8 mouse cellular contexts compared by ENCODE assay signal in the genomic region with DNA sequence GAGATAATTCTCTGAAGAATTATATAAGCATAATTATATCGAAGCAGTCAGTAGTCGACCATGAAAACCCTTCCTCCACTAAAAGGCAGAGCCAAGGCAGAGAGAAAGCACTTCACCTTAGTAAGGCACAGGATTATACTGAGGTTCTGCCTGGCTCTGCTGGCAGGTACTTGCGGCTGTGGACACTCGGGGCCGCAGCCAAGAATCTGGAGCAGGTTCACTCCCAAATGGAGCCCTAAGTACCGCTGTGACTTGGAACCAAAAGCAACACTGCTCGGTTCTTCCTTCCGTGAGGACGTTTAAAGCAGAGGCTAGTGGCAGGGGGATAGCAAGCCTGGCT. TPM values are rescaled to one million over a fixed set of nuclear protein-coding genes. Genes with fewer than 3 reads are reported as not detected.
DNase-seq lines count a peak whose midpoint lies in the region; ATAC-seq and TF ChIP-seq lines count a peak whose summit lies in the region.

No protein-coding gene starts in this region.

- TF ChIP-seq CTCF in cortical plate, adult 2 months (IDR thresholded peaks at IDR 0.05; ENCODE audit: extremely low read depth, insufficient read depth, low read length) = no peak

- peak overlapping the region; percentile 96 for H3K27ac ChIP-seq in heart, embryonic 15.5 days
- peak overlapping the region; percentile 84 for H3K27ac ChIP-seq in cortical plate, adult 2 months (ENCODE audit: insufficient read depth, low read length)
- peak overlapping the region; percentile 88 for H3K27ac ChIP-seq in hindbrain, embryonic 16.5 days (ENCODE audit: low read depth, low read length)

- 2% methylated on average over 9 of the region's 9 CpGs for WGBS in heart, embryonic 15.5 days
- 5% methylated on average over 9 of the region's 9 CpGs for WGBS in hindbrain, embryonic 16.5 days

- peak overlapping the region; percentile 91 for H3K4me3 ChIP-seq in heart, embryonic 15.5 days
- H3K4me3 ChIP-seq in cortical plate, adult 2 months (ENCODE audit: insufficient read depth, low read length) = peak overlapping the region; percentile 53
- H3K4me3 ChIP-seq in hindbrain, embryonic 16.5 days (ENCODE audit: low read length) = peak overlapping the region; percentile 97
- H3K4me3 ChIP-seq in megakaryocyte, embryonic 14.5 days (replicated peaks) = peak overlapping the region; percentile 93

- H3K36me3 ChIP-seq in heart, embryonic 15.5 days = no peaks in the 10 kb centered on the region
- H3K36me3 ChIP-seq in hindbrain, embryonic 16.5 days (ENCODE audit: control insufficient read depth, insufficient read depth, low read length) = no peaks in the 10 kb centered on the region
- peaks cover 13% of the 10 kb centered on the region for H3K36me3 ChIP-seq in megakaryocyte, embryonic 14.5 days (replicated peaks; ENCODE audit: low read length)

- peak overlapping the region; percentile 61 for H3K9ac ChIP-seq in heart, embryonic 15.5 days
- peak overlapping the region; percentile 72 for H3K9ac ChIP-seq in hindbrain, embryonic 16.5 days (ENCODE audit: low read depth, low read length)

- H3K27me3 ChIP-seq in heart, embryonic 15.5 days = no peaks in the 10 kb centered on the region
- H3K27me3 ChIP-seq in hindbrain, embryonic 16.5 days (replicated peaks; ENCODE audit: control insufficient read depth, insufficient read depth, low read length) = no peaks in the 10 kb centered on the region
- H3K27me3 ChIP-seq in megakaryocyte, embryonic 14.5 days (replicated peaks) = no peaks in the 10 kb centered on the region

- DNase-seq in heart, adult 9 months (ENCODE audit: low spot score in 2 of 2) = no peak
- no peak for DNase-seq in urinary bladder, postnatal 4 days (ENCODE audit: low spot score in 2 of 2)
- DNase-seq in ovary, adult 18-20 months (ENCODE audit: low spot score) = no peak
- no peak for DNase-seq in gastrocnemius, adult 18-20 months (ENCODE audit: low spot score)

- no peaks in the 10 kb centered on the region for H3K9me3 ChIP-seq in heart, embryonic 15.5 days (replicated peaks)
- H3K9me3 ChIP-seq in hindbrain, embryonic 16.5 days (ENCODE audit: control insufficient read depth, low read length) = no peaks in the 10 kb centered on the region
- H3K9me3 ChIP-seq in megakaryocyte, embryonic 14.5 days = no peaks in the 10 kb centered on the region

- no peak for TF ChIP-seq POLR2A in cortical plate, adult 2 months (IDR thresholded peaks at IDR 0.05; ENCODE audit: extremely low read depth, insufficient read depth, low read length)

- H3K4me2 ChIP-seq in heart, embryonic 15.5 days = peak overlapping the region; percentile 85
- peak overlapping the region; percentile 97 for H3K4me2 ChIP-seq in hindbrain, embryonic 16.5 days (ENCODE audit: low read length)

- ATAC-seq in heart, embryonic 15.5 days (replicated peaks; ENCODE audit: insufficient number of reproducible peaks, insufficient read depth, low FRiP score, low read depth) = no peak
- no peak for ATAC-seq in hindbrain, embryonic 16.5 days

- H3K4me1 ChIP-seq in heart, embryonic 15.5 days (replicated peaks) = peaks cover 13% of the 10 kb centered on the region
- H3K4me1 ChIP-seq in cortical plate, adult 2 months (ENCODE audit: control insufficient read depth, insufficient read depth, low read length) = peaks cover 5% of the 10 kb centered on the region; the same call in 1 of the 2 replicates
- H3K4me1 ChIP-seq in hindbrain, embryonic 16.5 days (ENCODE audit: control insufficient read depth, insufficient read depth, low read depth, low read length) = peaks cover 13% of the 10 kb centered on the region
- H3K4me1 ChIP-seq in megakaryocyte, embryonic 14.5 days = peaks cover 45% of the 10 kb centered on the region

RNA-seq across cellular contexts. Expression of a gene that starts 1.4 kb away (rescaled TPM):
- polyA plus RNA-seq in heart, embryonic 15.5 days (2015; fragmentation: Nextera tagmentation; extraction: Ambion mirVana) = 6.2 TPM in 2 replicates
- polyA plus RNA-seq in cortical plate, adult 2 months (2012; rRNA removed) = 15.9 and 16.9 TPM in 2 replicates
- polyA plus RNA-seq in hindbrain, embryonic 16.5 days (2015; fragmentation: Nextera tagmentation; extraction: Ambion mirVana) = 10.3 and 10.7 TPM in 2 replicates
- polyA plus RNA-seq in megakaryocyte, embryonic 14.5 days (2012; ENCODE audit: insufficient read depth, low replicate concordance) = 18.4 TPM in 2 replicates
- total RNA-seq in gastrocnemius, adult 18-20 months (2021) = 1 to 10 TPM; 1.1 TPM

RNA-seq across cellular contexts. Expression of a gene that starts 3.0 kb away (rescaled TPM):
- polyA plus RNA-seq in heart, embryonic 15.5 days (2015; fragmentation: Nextera tagmentation; extraction: Ambion mirVana) = not detected in 2 replicates
- 1.0 and 1.2 TPM in 2 replicates for polyA plus RNA-seq in cortical plate, adult 2 months (2012; rRNA removed)
- not detected in 2 replicates for polyA plus RNA-seq in hindbrain, embryonic 16.5 days (2015; fragmentation: Nextera tagmentation; extraction: Ambion mirVana)
- 0.17 and 0.74 TPM in 2 replicates for polyA plus RNA-seq in megakaryocyte, embryonic 14.5 days (2012; ENCODE audit: insufficient read depth, low replicate concordance)
- not detected for total RNA-seq in gastrocnemius, adult 18-20 months (2021)
